Mouse (Mus musculus): ENCODE data around the gene Gm10322.

DNA sequence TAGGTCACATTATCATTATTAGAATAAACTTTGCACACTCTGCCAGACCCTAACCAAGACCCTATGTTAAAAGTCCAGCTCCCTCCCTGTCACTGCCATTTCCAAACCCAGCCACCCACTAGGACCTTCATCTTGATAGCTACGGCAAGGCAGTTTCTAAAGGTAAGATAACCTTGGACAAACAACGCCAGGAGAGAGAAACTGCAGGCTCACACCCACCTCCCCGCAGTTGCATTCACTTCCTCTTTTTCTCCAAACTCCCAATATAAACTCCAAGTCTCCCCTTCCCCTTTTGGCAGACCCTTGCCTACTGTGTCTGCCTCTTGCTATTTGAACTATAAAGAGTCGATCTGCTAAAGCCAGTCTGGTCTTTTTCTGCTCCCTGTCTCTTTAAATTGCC lies 29.3 kb downstream of the Gm10322 start:
- no peak for TF ChIP-seq CTCF (IDR thresholded peaks at IDR 0.05; ENCODE audit: borderline replicate concordance, control insufficient read depth, extremely low read depth, insufficient read depth, low read length, poor library complexity)
- no peak for TF ChIP-seq POLR2A (IDR thresholded peaks at IDR 0.05; ENCODE audit: control insufficient read depth, extremely low read depth, insufficient read depth, low read length, poor library complexity)

Measured in thymus, adult 2 months (tissue).